Mouse (Mus musculus) ZHBTc4 (cell line): Measurements from ENCODE around the gene Slc4a4.

Experiments used
- DNase-seq: peaks from one replicate; pipeline ENCODE4 v3.0.0-alpha.2; 2011; ENCODE audit warnings: low read depth, low spot score

The Slc4a4 gene

DNA sequence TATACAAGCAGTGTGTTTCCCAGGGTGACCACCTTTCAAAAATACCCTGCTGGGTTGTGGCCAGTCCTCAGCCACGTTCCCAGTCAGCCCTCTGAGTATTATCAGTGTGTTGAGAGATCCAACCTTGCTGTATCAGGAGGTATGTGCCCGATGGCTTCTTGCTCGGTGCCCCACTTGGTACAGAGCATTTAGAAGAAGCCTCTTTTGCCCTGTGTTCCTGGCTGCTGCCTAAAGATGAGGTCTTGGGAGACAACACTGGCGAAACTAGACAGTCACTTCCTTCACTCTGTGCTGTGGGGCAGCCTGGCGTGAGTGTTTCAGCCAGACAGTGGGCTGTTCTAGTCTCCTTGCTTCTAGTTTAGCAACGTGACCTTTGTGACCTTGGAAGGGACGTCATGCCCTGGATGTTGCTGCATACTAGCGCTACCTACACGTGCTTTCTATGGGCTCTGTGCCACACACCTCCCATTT lies 29.9 kb downstream of the Slc4a4 start:
- DNase-seq = no peak

DNA sequence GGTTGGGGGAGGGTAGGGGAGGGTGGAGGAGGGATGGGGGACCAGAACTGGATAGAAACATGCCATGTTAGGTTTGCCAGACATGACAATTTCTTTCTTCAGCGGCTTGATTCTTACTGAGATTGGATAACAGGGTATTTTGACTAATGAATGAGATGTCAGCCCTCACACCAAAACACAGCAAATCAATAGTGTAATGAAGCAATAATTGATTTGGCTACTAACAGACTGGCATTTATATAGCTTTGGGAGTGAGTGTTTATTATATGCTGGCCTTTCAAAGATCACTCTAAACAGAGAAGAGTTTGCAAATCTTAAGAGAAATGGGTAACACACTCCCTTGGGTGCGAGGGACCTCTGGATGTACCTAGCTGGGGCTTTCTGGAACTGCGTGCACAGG lies 30.6 kb downstream of the Slc4a4 start:
- DNase-seq = no peak

DNA sequence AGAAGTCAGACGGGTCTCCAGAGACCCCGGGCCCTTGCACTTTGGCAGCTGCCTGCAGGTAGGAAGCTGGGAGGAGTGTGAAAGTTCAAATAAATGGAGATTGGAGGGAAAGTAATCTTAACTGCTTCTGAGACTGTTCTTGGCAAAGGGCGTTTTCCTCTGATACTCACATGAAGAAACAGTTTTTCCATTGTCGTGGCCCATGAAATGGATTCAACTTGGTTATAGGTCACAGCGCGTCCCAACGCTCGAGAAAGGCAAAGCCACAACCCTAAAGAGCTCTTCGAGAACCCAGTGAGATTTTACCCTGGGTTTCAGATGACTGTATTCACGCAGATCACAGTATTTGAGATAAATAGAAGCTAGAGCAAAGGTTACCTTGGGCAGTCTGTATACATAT lies 31.0 kb downstream of the Slc4a4 start:
- DNase-seq = no peak

DNA sequence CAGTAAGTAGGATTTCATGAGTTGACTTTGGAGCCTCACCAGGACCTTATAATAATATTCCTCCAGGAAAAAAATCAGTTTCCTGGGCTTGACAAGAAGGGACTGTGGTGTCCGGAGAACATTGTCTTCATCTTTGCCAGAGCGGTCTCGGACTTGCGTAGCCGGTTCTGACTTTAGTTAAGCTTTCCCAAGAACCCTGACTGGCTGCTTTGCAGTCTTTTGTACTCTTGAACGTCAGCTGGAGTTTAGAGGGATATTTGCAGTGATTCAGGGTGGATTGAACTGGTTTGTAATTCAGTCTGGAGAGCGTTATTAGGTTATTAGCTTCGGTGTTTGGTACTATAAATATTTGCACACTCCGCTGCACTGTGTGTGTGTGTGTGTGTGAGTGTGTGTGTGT lies 31.9 kb downstream of the Slc4a4 start:
- DNase-seq = no peak

DNA sequence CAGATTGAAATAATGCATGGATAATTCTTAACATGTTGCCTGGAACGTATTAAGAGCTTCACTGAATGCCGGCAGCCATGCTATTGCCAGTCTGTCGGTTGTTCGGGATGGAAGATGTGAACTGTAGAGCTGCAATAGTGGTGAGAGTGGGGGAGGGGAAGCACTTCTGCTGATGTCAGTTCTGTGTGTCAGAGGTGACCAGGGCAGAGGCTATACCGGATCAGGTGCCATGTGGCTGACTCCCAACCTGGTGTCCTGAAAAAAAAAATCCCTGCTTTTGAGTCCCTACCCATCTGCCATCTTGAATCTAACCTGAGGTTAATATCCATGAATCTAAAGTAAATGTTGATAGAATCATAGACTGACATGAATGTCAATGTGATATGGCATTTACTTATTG lies 39.0 kb downstream of the Slc4a4 start:
- no peak for DNase-seq

DNA sequence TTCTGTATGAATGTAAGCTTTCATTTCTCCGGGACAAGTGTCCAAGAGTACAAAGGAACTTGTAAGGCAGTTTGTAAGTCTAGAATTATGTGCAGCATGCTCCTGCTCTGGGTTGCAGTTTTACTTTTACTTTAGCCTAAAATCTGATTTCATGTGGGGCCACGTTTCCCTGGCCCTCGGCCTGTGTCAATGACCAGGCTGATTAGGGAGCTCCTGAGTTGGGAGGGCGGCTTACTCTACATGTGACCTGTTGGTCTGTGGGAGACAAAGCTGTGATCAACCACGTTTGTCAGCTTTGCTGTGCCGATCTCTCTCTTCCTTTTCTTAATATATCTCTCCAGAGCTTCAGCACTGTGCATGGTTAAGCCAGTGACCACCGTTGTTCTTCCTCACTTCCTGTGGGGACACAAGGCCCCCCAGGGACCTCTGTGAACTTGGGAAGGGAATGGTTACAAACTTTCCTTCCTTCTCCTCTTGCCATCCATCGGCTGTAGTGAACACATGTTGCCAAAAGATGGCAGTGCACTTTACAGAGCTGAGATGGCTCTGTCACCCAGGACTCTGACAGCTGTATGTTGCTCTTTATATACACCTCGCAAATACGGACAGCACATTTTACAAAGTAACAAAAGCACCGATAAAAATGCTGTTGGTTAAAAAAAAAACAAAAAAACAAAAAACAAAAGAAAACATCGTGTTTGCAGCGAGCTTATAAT lies 41.7 kb downstream of the Slc4a4 start:
- peak; percentile 37 for DNase-seq

DNA sequence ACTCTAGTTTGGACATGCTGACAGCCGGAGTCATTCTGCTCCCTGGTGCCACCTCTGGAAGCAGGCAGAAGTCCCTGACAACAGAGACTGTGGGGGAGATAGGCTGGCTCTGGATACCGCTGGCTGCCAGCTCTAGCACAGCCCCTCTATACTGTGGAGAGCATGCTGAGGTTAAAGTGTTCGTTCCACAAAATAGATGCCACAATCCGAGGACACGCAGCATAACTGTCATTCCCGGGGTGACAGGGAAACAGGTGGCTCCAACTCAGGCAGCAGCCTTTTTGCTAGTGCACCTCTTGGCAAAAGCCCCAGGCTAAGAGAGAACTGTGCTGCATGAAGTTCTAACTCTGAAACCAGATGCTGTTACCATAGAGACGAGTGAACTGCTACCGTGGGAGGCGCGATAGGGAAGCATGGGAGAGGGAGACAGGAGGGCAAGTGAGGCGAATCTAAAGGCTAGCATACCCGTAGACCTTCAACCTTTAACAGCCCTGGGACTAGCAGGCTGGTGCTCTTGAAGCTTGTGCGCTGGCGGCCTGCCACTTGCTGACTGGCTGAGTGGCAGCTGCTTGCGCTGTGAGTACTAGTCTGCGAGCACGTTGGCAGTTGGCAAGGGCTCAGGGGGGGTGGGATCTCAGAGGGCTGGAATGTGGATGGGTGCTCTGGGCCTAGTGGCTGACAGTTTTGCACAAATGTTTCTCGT lies 42.9 kb downstream of the Slc4a4 start:
- DNase-seq = peak; percentile 29

DNA sequence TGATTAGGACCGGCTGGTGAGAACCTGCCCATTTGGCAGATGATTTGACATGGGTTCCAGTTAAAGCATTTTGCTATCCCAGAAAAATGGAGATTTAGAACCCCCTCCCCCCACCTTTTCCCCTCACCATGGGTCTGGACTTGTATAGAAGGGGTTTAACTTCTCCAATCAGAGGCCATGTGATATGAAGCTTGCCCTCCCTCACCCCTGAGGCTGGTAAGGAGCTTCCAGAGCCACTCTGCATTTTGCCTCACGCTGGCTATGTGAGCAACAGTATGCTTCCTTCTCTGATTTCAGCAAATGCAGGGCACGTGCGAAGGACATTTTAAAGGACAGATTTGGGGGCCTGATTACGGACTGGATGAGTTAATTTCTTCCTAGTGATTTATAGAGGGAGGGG lies 43.5 kb downstream of the Slc4a4 start:
- no peak for DNase-seq

DNA sequence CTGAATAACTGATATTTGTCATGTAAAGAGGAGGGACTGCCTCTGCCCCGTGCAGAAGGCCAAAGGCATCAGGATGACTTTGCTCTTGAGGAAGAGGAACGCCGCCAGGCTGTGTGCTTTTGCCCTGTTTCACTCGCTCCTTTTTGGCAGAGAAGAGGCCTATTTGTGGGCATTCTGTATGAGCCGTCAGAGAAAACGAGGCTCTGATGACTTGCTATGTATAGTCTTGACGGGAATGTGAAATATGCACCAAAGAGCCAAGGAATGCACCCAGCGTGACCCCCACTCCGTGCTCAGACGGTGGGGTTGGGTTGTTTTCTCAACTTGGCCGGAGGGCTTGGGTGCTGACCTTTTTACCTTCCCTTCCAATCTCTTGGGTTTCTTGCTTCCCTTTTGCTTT lies 44.0 kb downstream of the Slc4a4 start:
- no peak for DNase-seq

DNA sequence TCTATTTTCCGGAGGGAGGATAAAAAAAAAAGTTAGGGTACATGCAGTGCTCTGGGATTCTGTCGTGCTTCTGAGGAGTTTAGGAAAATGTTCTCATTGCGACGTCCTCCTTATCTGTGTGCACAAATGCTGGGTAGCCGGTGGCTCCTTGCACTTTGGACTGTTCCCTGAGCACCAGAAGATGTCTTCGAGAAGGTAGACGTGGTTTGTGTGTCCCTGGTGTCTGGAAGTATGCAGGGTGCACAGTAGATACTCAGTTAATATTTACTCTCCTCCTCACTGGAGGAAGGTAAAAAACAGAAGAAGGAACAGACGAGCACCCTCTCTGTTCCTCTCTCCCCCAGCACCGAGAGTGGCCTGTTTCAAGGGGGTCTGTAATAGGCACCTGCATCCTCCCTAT lies 44.6 kb downstream of the Slc4a4 start:
- no peak for DNase-seq

DNA sequence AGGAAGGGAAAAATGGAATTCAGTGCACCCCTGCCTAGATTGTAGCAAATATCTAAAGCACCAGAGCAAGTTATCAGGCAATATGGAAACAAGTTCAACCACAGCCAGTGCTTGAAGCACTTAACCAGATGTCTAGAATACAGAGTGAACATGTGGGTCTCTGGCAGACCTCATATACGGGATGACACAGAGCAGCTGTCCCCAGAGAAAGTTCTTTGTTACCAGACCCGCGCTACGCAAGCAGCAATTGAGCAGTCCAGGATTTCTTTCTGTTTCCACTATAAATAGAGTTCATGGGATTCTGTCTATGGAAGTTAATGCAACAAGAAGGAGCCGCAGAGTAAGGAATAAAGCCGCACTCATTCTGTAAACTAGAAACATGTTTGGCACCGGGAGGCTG lies 46.8 kb downstream of the Slc4a4 start:
- DNase-seq = no peak

DNA sequence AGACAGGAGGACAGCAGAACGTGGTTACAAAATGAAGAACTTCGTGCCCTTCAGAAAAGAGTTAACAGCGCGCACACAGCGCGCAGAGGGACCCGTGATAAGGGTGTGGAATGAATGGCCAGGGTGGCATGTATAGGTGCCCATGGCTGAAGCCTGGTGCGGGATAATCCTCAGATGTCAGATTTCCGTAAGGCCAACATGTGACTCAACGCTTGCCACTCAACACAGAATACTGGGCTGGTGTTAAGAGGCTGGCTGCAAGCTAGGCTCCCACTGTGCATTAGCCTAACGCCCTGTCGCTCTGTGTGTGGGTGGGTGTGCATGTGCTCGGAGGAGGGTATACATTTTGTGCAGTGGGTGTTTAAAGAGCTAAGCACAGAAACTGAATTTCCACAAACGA lies 47.3 kb downstream of the Slc4a4 start:
- DNase-seq = no peak

DNA sequence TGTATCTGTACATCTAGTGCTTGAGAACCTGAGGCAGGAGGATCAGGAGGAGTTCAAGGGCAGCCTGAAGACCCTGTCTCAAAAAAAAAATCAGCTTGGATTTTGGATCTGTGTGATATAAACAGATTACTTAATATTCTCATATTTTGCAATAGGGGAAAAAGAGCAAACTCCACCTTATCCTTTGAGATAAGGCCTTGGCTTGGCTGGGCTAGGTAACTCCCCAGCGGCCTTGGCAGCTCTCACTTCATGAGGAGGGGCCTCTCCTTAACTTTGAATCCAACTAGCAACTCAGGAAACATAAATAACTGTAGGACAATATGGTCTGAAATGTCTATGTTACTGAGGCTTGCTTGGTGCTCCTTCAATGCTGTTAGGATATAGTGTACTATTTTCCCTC lies 51.6 kb downstream of the Slc4a4 start:
- no peak for DNase-seq

DNA sequence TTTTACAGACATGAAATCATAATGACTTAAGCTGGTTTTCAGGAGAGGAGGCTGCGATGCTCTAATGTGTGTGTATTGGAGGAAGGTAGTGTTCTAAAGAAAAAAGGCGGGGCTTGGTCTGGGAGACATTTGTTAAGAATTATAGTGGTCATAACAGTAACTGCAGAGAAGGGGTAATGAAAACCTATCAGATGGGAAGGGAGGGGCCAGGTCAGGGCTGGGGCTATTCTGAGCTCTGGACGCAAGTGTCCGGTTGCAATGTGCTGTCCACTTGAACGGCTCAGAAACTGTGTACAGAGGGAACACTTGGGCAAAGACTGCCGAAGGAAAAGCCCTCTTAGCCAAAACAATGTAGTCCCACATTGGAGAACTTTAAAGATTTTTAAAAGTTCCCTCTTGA lies 52.5 kb downstream of the Slc4a4 start:
- DNase-seq = no peak

DNA sequence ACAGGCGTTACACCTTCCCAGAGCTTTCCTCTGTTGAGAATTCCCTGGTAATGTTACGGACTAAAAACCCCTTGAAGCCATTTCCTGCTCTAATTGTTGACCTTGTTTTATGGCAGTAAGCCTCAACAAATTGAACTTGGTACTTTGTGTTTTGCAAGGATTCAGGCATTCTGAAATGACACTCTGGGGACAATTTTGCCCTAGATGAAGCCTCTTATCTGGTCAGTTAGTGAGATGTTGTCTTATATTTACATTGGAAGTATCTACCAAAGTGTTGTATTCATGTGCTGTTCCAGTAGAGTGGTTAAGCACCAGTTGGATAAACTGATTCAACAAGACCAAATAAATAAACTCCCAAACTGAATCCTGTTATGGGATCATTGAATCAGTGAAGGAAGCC lies 53.2 kb downstream of the Slc4a4 start:
- DNase-seq = no peak

DNA sequence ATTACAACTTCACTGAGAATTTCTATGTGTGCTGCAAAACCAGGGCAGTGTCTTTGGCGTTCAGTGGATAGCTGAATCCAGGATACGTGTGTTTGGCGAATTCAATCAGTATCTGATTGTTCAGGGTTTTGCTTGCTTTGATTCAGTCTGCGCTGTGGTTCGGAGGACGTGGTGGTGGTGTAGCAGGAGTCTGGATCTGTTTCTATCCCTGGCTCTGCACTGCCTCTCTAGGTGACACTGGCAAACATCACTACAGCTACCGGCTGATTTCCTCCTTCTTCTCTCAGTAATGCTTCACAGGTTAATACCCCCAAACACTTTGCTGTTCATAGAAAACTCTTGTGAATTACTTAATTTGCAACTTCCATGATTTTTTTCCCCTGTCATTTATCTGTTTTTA lies 55.3 kb downstream of the Slc4a4 start:
- no peak for DNase-seq

DNA sequence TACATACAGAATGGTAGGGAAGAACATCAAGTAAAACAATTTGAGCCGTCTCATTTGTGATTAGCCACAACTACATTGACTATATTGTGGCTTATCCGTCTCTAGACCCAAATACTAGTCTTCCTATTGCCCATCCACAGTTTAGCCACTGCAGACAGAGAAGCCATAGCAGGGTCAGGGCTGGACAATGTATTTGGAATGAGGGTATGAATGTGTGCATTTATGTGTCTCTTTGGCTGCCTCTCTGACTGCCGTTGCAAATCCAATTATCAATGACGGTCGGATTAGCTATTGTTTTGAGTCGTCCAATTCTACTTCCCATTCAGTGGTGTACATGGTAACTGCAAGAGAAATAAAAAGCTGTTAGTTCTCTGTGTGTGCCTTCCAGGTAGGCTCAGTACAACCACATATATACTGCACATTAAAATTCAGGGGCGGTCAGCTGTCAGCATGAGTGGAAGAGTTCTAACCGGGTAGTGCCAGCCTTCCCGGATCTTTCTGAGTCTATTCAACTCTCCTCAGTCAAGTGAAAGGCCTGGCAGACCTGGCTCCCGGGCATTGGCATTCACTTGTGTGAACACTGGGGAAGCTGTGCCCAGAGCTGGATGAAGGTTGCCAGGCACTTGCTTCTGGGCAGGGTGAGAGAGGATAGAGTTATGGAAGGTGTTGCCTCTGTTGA lies 59.2 kb downstream of the Slc4a4 start:
- DNase-seq = no peak

DNA sequence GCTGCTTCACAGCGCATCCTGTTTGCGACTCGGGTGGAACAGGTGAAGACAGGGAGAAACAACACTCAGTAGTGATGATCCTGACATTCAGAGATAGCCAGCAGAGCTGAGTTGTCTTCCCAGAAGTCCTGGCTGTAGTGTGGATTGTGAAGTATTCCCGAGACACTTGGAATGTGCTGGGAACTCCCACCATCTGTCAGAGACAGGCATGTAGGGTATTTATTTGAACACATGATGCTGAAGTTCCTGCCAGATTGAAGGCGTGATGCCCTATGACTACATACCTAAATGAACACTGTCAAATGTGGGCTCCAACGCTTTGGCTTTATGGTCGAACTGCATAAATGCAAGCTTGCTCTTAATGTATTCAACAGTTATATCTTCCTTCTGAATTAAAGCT lies 63.7 kb downstream of the Slc4a4 start:
- no peak for DNase-seq

DNA sequence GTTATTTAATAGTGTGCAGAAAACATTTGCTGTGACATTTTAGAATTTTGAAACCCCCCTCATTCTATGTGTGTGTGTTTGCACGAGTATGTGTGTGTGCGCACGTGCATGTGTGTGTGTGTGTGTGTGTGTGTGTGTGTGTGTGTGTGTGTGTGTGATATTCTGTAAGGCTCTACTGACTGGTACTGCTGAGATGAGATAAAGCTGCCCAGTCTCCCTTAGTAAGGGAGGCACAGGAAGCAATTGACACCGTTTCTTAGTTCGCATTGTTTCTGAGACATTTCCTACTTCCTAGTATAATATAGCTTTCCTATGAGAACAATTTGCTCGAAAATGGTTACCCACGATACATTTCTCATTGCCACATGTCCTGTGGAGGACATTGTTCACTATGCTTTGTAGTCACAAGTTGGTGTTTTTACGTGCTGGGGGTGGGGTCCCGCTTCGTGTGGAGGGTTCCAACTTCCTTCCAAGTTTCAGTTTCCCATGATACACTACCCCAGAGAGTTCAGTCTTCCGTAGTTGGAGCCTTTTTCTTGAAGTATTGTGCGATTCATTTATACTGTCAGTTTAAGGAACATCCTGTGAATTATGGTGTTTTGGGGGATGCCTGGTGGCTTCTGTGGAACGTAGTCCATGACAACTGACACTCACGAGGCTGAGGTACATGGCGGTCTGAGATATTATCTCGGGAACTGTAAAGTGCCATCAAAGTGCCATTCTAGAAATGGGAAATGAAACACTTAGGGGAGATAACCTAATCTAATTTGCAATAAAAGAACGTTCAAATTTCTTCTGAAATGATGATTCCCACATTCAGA lies 66.3 kb downstream of the Slc4a4 start:
- no peak for DNase-seq

DNA sequence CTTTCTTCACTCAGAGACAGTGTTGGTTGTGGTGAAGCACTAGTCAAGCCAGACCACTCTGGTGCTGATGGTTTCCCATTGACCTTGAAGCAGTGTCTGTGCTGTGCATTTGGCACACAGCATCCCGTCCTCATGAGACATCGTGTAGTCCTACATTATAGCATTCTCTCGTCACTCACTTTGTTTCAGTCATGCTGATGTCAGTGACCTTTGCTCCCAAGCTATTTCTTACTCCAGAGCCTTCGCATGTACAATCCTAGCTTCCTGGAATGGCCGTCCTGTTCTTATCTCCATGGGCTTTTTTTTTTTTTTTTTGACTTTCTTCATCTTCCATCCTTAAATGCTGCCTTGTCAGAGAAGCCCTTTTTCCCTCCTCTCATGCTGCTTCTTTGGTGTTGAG lies 71.1 kb downstream of the Slc4a4 start:
- no peak for DNase-seq

DNA sequence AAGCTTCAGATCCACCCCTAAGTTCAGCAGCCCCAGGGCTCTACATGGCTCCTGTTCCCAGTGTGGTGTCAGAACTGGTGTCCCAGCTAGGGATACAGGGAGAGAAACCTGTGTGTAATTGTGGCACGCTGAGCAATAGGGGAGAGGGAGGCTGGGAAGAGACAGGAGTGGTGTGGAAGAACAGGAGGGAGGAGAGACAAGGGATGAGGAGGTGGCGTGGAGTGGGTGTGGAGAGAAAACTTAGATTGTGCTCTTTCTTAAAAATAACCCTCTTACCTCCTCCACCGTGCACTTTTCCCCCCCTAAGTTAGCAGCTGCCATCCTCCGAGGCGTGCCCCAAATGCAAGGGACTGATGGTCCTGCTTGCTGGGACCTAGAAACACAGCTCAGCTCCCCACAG lies 72.3 kb downstream of the Slc4a4 start:
- no peak for DNase-seq

DNA sequence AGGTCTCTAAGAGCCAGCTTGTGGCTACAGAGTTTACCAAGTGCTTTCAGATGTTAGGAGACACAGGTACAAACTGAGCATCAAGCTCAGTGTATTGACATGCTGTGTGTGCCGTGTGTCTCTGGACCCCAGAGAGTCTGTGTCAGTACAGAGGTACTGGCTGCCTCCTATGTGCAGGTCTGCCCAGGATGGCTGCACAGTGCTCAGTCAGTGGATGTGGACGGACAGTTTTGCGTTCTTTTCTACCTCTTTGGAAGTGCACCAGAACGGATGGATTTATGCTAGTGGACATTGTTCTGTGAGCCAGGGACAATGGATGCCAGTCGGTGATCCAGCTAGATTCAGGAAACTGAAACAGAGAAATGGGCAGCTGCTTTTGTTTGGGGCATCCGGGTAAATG lies 72.8 kb downstream of the Slc4a4 start:
- no peak for DNase-seq
